Mouse (Mus musculus): Measurements from ENCODE around the gene Tfap2e. TPM values are rescaled to one million over a fixed set of nuclear protein-coding genes. Genes with fewer than 3 reads are reported as not detected.
A peak's percentile ranks its signal among the peaks of the same experiment; 100 is the strongest.

The Tfap2e gene
- polyA plus RNA-seq, 2 experiments from 2014 or later: not detected

GRCm38 (mm10) chr4:126751556-126752023 lies 15.6 kb upstream of the Tfap2e start:
- no peak for ATAC-seq

DNA sequence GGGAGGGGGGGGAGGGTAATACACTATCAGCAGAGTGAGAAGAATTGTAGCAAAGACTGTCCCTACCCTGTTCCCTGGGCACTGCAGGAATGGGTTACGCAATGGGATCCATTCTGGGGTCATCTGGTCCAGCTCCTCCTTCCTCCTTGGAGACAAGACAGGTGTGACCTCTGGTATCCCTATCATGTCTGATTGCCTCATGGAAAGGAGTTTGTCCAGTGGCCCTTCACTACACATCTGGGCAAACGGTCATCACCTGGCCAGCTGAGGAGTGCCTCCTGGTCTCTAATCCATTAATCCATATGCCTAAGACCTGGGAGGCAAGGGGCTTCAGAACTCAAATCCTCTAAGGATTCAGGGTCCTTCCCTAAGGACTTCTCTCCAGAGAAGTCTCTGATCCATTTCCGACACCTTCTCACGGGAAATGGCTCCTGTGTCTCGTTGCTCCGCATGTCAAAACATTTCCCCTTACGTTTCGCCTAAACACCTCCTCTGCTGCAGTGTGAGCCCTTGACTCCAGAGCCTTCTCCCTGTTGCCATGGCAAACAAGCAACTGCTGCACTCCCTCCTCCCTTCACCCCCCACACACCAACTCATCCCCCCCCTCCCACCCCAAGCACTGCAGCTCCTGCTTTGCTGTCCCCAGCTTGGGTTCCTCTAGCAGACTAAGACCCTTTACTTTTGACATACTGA lies 15.0 kb upstream of the Tfap2e start:
- no peak for ATAC-seq

GRCm38 (mm10) chr4:126750046-126750683 lies 14.1 kb upstream of the Tfap2e start:
- ATAC-seq: no peak

GRCm38 (mm10) chr4:126749553-126749952 lies 13.5 kb upstream of the Tfap2e start:
- ATAC-seq: no peak

DNA sequence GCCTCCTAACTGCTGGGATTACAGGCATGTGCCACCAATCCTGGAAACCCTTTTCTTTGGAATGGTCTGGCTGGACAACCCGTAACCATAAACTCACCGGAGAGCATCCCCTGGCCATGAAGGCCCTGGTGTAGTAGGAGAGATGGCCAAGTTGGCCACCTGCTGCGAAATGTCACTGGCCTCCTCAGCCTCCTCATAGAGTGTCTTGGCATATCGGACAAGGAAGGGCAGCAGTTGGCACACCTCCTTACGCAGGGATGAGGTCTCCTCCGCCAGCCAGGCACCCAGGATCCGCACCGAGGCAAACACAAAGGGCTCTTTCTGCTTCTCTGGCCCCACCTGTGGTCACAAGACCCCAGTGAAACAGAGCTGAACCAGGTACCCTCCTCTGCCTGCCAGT lies 12.3 kb upstream of the Tfap2e start:
- no peak for ATAC-seq

GRCm38 (mm10) chr4:126746194-126746840 lies 10.3 kb upstream of the Tfap2e start:
- no peak for ATAC-seq

- peak; percentile 51 for ATAC-seq
These were observed 9.6 kb upstream of the Tfap2e start for GRCm38 (mm10) chr4:126745506-126746193.

GRCm38 (mm10) chr4:126744831-126745230 lies 8.8 kb upstream of the Tfap2e start:
- no peak for ATAC-seq

GRCm38 (mm10) chr4:126743713-126744112 lies 7.7 kb upstream of the Tfap2e start:
- ATAC-seq: no peak

GRCm38 (mm10) chr4:126742976-126743375 lies 6.9 kb upstream of the Tfap2e start:
- no peak for ATAC-seq

GRCm38 (mm10) chr4:126741448-126741847 lies 5.4 kb upstream of the Tfap2e start:
- peak; percentile 92 for ATAC-seq

GRCm38 (mm10) chr4:126739966-126740676 lies 4.1 kb upstream of the Tfap2e start:
- ATAC-seq: no peak

DNA sequence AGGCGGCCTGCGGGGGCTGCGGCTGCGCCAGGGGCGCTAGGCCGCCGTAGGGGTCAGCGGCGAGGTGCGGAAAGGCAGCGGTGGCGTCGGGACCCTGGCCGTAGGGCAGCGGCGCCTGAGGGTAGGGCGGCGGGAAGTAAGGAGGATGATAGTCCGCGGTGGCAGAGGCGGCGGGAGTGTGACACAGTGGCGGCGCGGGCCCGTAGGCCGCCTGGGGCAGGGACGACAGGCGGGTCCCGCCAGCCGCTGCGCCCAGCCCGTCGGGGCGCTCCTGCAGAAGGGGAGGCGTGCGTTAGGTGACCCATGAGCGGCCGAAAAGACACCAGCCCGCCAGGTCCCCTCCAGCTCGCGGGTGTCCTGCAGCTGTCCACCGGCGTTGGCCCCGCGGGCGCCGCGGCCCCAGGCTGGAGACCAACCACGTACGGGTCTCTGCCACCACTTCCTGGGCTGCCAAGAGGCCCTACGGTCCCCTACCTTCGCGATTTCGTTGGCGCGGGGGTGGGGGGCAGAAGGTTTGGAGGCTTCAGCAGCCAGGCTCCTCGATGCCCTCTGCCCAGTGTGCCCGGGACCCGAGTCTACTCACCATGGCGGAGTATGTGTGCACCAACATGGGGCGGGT lies 549 bp downstream of the Tfap2e start:
- peak; percentile 32 for ATAC-seq

GRCm38 (mm10) chr4:126734700-126735381 lies 1.2 kb downstream of the Tfap2e start:
- no peak for ATAC-seq

- no peak for ATAC-seq
These were observed 1.9 kb downstream of the Tfap2e start for GRCm38 (mm10) chr4:126734001-126734603.

DNA sequence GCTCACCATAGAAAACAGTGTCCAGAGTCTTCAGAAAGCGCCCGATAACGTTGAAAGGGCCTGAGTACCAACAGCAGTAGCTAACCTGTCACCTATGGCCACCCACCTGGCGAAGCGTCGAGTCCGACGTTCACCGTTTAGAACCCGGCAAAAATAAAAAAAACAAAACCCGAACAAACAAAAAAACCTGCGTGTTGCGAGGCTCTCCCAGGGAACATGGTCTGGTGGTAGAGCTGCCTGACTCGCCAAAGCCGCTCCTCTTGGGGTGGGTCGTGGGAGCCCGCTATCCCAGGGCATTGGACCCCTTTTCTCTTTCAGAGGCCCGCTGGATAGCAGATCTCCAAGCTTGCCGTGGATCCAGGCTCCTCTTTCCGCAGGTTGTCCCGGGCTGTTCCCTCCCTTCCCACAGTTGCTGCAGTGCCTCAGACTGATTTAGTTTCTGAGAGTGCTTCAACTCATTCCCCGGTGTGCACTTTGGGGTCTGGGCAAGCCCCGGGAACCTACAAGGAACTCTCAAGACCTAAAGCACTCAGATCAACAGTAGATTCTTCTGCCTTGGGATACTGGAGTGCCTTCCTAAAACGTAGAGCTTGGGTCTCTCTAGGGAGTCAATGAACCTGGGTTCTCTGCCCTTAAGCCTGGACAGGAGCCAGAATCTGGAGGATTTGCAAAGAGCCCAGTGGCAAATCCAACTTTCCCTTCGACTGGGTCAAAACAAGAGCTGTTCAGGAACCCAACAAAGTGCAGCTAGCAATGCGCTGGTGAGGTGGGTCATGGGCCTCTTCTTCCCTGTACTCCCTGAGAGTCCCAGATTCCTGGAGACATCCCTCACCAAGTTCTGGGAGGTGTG lies 3.3 kb downstream of the Tfap2e start:
- ATAC-seq: no peak

- no peak for ATAC-seq
These were observed 3.9 kb downstream of the Tfap2e start for GRCm38 (mm10) chr4:126732111-126732510.

GRCm38 (mm10) chr4:126707439-126707826 lies 28.6 kb downstream of the Tfap2e start:
- no peak for ATAC-seq

DNA sequence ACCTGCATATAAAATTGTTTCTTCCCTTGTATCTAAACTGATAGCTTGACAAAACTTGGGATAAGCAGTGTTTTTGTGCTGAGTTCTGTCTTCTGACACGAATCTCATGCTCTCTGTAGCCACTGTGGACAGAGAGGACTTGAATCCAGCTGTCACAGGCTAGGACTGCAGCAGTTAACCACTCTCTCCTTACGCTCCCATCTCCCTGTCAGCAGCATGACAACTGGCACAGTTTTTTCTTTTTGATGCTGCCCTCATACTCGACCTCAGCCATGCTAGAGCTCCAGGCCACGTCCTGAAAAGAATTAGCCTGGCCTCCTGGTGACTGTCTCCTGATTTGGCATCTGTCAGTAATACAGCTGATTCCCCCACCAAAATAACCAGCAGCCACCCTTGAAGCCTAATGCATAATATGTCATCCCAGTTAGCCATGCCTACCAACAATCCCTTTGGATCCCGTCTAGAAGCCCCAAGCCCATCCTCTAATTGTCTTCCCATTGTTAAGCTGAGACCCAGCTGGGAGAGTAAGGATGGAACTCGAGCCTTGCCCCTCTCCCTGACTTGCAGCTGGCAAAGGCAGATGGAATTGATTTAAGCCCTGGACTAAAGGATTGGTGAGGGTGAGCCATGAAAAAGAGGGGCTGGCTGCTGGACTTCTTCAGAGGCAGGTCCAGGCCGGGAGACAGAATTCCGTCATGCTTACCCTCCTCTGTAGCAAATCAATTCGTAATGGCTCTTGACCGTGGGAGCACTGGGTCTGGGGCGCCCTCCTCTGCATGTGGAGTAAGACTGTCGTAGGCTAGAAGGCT lies 29.2 kb downstream of the Tfap2e start:
- ATAC-seq: no peak

Measured in CD4-positive, CD25-positive, alpha-beta regulatory T cell, adult 4 months (primary cell).